In genomic region chr17:7269151-7269806, GRCm38 (mm10) we compare ENCODE assay signal across 10 mouse cellular contexts. TPM values are rescaled to one million over a fixed set of nuclear protein-coding genes. Genes with fewer than 3 reads are reported as not detected.
DNase-seq lines count a peak whose midpoint lies in the region; ATAC-seq lines count a peak whose summit lies in the region.
"Had no signal": no experiment of that assay in that cellular context is flagged by ENCODE, and none has a peak within 500 bp of the region (broad histone marks: within the 10 kb centered on the region; RNA-seq: fewer than 3 reads in every experiment).

No protein-coding gene starts in this region.

- 40% methylated on average over 12 of the region's 12 CpGs for whole genome bisulfite sequencing in kidney, embryonic 14.5 days
- 77% methylated on average over 12 of the region's 12 CpGs for WGBS in embryonic facial prominence, embryonic 10.5 days

- H3K27me3 ChIP-seq in kidney, embryonic 14.5 days (ENCODE audit: control insufficient read depth, insufficient read depth, low read length): no peaks in the 10 kb centered on the region
- H3K27me3 ChIP-seq in embryonic facial prominence, embryonic 10.5 days (replicated peaks; ENCODE audit: low read depth, poor library complexity, severe bottlenecking): no peaks in the 10 kb centered on the region

- H3K27ac ChIP-seq in kidney, embryonic 14.5 days (ENCODE audit: low read depth, low read length): no peak overlapping the region
- H3K27ac ChIP-seq in embryonic facial prominence, embryonic 10.5 days (replicated peaks): peak overlapping the region; percentile 8; the same call in 1 of the 2 replicates

- no peak for DNase-seq in kidney, adult 18-20 months
- peak; percentile 34 for DNase-seq in embryonic facial prominence, embryonic 10.5 days (ENCODE audit: low spot score)
- DNase-seq in heart, postnatal 4 days: peak; percentile 63
- peak; percentile 28 for DNase-seq in lung, postnatal 10 days
- no peak for DNase-seq in Muller cell, postnatal 12 days (ENCODE audit: inconsistent ontology term)
- no peak for DNase-seq in frontal cortex, postnatal 10 days (ENCODE audit: low spot score in 2 of 2)
- DNase-seq in thymus, postnatal 36 days: no peak

- no peaks in the 10 kb centered on the region for H3K9me3 ChIP-seq in kidney, embryonic 14.5 days (ENCODE audit: control insufficient read depth, low read length)
- H3K9me3 ChIP-seq in embryonic facial prominence, embryonic 10.5 days: no peaks in the 10 kb centered on the region

- H3K36me3 ChIP-seq in kidney, embryonic 14.5 days (ENCODE audit: control insufficient read depth, insufficient read depth, low read length): no peaks in the 10 kb centered on the region; the same call in 1 of the 2 replicates
- H3K36me3 ChIP-seq in embryonic facial prominence, embryonic 10.5 days (replicated peaks): peaks cover 5% of the 10 kb centered on the region; the same call in 1 of the 2 replicates

- peaks cover 22% of the 10 kb centered on the region; the same call in 1 of the 2 replicates for H3K4me1 ChIP-seq in kidney, embryonic 14.5 days (ENCODE audit: control insufficient read depth, insufficient read depth, low read length)
- H3K4me1 ChIP-seq in embryonic facial prominence, embryonic 10.5 days: peaks cover 80% of the 10 kb centered on the region

- no peak overlapping the region for H3K9ac ChIP-seq in kidney, embryonic 14.5 days (ENCODE audit: low read depth, low read length)

- no peak overlapping the region for H3K4me2 ChIP-seq in kidney, embryonic 14.5 days (replicated peaks; ENCODE audit: low read depth, low read length)

- ATAC-seq in kidney, embryonic 14.5 days (ENCODE audit: low FRiP score, low TSS enrichment): peak; percentile 40; the same call in 1 of the 2 replicates

- no peak overlapping the region for H3K4me3 ChIP-seq in kidney, embryonic 14.5 days (ENCODE audit: low read length)
- no peak overlapping the region for H3K4me3 ChIP-seq in embryonic facial prominence, embryonic 10.5 days
- H3K4me3 ChIP-seq: myocyte had no signal

RNA-seq across cellular contexts. Expression of gene Tcp10a, which starts 55.2 kb away (rescaled TPM):
- polyA plus RNA-seq in kidney, embryonic 14.5 days (2014; fragmentation: Nextera tagmentation; extraction: Ambion mirVana): not detected in 2 replicates
- not detected in 2 replicates for polyA plus RNA-seq in embryonic facial prominence, embryonic 10.5 days (2016; fragmentation: Nextera tagmentation; extraction: Ambion mirVana)
- not detected for total RNA-seq in heart, postnatal 4 days (2021)
- total RNA-seq: heart, adult 18-20 months had no signal
- polyA plus RNA-seq: myocyte had no signal

Comparison
In these comparisons a context has a peak if more than half of its experiments do, and no peak if none do; other contexts are left out.
1. DNase-seq: peak in embryonic facial prominence, embryonic 10.5 days (single experiment), heart, postnatal 4 days (single experiment) and lung, postnatal 10 days (single experiment); none in kidney, adult 18-20 months (single experiment), Muller cell, postnatal 12 days (single experiment), frontal cortex, postnatal 10 days (0 of 2) and thymus, postnatal 36 days (0 of 2).